Mouse (Mus musculus) mature B cell (primary cell): ENCODE measurements around the gene Chga.

Source experiments
- in situ Hi-C: fragments of 300-500 bp; cut with MboI; formaldehyde crosslinking; loops from 2 replicates; pipeline ENCODE4 v1.14.3; 2019

Chga gene

GRCm38 (mm10) chr12:102554721-102555516 is at the start of gene Chga:
Gene Chga (plus strand): TSS chr12:102554969.
- in situ Hi-C loops, result no loop called here

DNA sequence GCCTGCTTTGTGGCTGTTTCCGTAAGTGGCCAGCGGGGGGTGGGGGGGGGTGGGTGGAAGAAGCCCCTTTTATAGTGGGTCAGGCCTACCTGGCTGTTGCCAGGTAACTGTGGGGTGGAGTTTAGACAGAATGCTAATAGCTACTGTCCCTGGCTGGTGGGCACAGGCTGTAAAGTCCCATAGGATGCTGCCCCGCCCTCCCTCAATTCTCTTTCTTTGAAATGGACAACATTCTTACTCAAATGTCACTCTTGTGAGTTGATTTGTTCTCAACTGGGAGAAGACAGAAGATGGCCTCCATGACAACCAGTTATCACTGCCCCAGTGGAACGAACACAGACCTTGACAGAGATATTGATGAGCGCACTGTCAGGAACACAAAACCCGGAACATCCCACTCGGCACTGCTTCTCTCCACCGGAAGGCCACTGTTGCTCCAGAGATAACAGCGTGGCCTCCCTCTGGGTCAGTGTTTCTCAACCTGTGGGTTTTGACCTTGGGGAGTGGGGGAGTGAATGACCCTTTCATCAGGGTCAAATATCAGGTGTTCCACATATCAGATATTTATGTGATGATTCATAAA is 49.5 kb upstream of the Chga start:
- in situ Hi-C loops, result no loop called here

- in situ Hi-C loops, result no loop called here
Measured at GRCm38 (mm10) chr12:102505949-102506348, 48.8 kb upstream of the Chga start.

- in situ Hi-C loops, result no loop called here
Measured at GRCm38 (mm10) chr12:102511363-102511762, 43.4 kb upstream of the Chga start.

- in situ Hi-C loops, result no loop called here
Measured at GRCm38 (mm10) chr12:102514151-102514550, 40.6 kb upstream of the Chga start.

DNA sequence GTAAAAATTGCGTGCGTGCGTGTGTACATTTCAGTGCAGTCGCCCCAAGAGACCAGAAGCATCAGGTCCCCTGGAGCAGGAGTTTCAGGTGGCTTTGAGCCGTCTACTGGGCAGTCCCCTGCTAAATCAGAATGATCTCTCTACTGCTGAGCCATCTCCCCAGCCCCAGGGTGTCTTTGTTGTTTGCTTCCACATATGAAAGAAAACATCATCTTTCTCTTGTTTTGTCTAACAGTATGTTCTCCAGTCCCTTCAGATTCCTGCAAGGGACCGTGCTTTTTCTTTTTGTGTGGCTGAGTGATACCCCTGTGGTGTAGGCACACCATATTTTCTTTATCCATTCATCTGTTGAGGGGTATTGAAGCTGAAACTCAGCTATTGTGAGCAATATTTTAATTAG is 40.0 kb upstream of the Chga start:
- in situ Hi-C loops, result no loop called here

- in situ Hi-C loops, result no loop called here
Measured at GRCm38 (mm10) chr12:102516151-102516550, 38.6 kb upstream of the Chga start.

DNA sequence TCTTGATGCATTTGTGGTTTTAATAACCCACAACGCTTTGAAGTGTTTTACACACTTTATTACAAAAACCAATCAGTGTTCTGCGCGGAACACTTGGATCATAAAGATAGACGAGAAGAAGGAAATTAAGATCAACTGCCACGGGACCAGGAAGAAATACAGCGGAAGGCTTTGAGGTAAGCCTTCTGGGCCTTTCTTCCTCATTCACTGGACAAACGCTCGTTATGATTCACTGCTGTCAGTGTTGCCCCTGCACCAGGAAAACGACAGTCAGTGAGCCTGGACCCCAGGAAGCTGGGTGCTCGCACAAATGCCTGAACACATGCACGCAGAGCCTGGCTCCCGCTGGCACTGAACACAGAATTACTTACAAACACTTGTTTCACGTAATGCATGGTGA is 37.1 kb upstream of the Chga start:
- in situ Hi-C loops, result no loop called here

DNA sequence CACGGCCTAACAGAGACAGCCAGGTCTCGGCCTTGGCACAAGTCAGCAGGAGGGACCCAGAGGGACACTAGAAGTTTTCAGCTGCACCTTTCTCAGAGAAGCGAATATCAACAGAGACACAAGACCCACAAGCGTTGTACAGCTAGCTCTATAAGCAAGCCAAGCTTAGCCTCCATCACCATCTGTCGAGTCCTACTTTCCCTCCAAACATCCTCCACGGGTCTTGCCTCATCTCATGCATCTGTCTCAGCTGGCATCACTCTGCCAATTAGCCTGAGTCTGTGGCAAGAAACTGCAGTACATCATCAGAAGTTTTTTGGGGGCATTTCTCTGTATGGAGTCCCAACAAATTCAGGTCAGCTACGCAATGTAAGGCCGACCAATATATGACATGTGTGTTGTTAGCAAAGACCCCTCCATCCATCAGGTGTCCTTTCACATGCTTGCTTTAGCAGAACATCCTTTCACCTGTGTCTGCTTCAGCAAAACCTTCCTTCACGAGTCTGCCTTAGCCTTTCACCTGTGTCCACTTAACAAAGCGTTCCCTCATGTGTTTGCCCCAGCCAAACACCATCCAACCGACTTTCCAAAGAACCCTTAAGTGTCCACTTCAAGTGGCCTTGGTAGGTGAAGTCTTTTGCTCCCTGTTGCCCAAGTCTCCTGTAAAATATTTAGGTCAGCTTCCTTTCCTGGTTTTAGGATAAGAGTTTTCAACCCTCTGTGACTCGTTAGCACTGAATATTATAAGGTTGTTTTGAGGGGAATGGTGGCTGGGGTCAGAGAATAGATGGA is 34.6 kb upstream of the Chga start:
- in situ Hi-C loops, result no loop called here

DNA sequence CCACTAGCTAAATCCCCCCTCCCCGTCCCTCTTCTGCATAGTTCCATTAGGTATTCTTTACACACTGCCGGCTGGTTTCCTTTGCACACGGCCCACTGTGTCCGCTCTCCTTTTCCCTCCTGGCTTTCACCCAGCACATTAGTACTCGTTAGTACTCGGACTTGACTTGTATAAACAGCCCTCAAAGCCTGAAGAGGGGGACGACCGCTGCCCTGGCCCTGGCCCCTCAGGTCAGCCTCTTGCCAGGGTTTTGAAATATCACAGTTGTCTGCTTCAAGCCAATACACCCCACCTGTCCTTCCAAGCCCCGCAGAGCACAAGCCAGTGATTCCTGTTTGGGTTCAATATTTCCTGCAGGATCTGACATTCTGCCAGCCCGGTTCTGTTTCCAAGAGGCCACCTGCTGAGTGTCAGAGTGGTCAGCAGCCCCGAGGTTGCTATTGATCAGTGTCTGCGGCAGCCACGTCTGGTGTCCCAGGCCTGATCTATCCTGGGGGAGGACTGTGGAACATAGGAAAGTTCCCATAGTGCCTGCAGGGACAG is 32.9 kb upstream of the Chga start:
- in situ Hi-C loops, result no loop called here

DNA sequence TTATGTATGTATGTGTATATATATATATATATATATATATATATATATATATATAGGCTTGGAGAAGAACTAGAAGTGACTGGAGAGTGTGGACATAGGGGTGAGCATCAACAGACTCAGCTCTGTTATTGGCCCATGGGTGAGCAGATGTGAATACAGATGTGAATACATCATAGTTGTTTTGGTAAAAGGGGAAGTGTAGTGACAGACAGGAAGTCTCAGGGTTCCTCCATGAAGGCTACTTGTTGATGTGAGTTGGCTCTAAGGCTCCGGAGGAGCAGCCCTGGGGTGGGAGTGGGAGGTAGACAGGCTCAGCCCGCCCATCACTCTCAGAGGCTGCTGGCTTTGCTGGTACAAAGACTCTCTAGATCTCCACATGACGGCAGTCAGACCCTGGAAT is 30.6 kb upstream of the Chga start:
- in situ Hi-C loops, result no loop called here

DNA sequence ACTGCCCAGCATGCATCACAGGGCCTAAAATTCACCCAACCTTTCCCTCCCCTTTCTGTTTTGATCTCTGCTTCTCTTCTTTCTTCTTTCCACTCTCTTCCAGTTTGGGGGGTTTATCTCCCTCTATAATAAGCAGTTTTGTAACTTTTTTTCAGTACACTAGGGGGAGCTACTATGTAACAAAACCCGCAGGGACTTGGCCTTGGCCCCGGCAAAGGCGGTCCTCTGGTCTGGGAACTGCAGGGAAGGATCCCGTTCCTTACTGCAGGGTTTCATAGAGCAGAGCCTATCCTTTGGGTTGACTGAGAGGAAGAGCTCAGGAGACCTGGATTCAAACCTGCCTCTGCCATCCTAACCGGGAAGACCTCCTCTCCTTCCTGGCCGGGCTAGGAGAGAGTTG is 30.0 kb upstream of the Chga start:
- in situ Hi-C loops, result no loop called here

DNA sequence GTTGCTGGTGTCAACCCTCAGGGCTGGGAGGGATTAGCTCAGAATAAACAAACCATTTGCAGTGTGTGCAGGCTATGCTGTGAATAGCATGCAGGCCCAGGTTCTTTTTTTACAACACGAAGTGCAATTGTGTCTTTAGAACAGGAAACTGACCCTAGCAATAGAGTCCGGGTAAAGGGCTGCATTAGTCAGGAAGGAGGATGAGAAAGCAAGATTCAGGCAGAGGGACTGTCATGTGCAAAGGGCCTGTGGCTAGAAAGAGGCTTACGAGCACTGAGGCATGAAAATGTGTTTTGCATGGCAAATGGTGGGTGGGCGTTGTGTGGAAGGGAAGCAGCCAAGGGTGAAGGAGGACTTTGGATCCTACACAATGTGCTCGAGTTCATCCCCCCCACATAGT is 26.8 kb upstream of the Chga start:
- in situ Hi-C loops, result no loop called here

- in situ Hi-C loops, result no loop called here
Measured at GRCm38 (mm10) chr12:102535796-102536195, 19.0 kb upstream of the Chga start.

GRCm38 (mm10) chr12:102540278-102540677 is 14.5 kb upstream of the Chga start:
- in situ Hi-C loops, result no loop called here

GRCm38 (mm10) chr12:102541168-102541567 is 13.6 kb upstream of the Chga start:
- in situ Hi-C loops, result no loop called here

- in situ Hi-C loops, result no loop called here
Measured at GRCm38 (mm10) chr12:102545122-102545521, 9.6 kb upstream of the Chga start.

- in situ Hi-C loops, result no loop called here
Measured at GRCm38 (mm10) chr12:102550529-102550928, 4.2 kb upstream of the Chga start.

GRCm38 (mm10) chr12:102551186-102551585 is 3.6 kb upstream of the Chga start:
- in situ Hi-C loops, result no loop called here

GRCm38 (mm10) chr12:102552001-102552400 is 2.8 kb upstream of the Chga start:
- in situ Hi-C loops, result no loop called here

- in situ Hi-C loops, result no loop called here
Measured at GRCm38 (mm10) chr12:102553705-102554275, 979 bp upstream of the Chga start.

- in situ Hi-C loops, result no loop called here
Measured at GRCm38 (mm10) chr12:102555850-102556249, 1.1 kb downstream of the Chga start.
